Mouse (Mus musculus): Measurements from ENCODE around the gene Psmc3ip.

Gene Psmc3ip

DNA sequence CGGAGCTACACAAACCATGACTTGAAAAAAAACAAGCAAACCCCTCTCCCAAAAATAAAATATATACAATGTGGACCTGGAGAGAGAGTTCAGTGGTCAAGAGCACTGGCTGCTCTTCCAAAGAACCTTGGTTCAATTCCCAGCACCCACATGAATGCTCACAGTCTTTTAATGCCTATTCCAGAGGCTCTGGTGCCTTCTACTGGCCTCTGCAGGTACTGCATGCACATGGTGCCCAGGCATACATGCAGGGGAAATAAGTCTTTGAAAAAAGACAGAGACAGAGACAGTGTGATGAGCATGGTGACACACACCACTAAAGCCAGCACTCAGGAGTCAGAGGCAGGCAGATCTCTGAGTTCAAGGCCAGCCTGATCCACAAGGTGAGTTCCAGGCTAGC, 41.3 kb downstream of the Psmc3ip start:
- DNase-seq (ENCODE audit: low read depth in 1 of 2, low spot score in 2 of 2): no peak

DNA sequence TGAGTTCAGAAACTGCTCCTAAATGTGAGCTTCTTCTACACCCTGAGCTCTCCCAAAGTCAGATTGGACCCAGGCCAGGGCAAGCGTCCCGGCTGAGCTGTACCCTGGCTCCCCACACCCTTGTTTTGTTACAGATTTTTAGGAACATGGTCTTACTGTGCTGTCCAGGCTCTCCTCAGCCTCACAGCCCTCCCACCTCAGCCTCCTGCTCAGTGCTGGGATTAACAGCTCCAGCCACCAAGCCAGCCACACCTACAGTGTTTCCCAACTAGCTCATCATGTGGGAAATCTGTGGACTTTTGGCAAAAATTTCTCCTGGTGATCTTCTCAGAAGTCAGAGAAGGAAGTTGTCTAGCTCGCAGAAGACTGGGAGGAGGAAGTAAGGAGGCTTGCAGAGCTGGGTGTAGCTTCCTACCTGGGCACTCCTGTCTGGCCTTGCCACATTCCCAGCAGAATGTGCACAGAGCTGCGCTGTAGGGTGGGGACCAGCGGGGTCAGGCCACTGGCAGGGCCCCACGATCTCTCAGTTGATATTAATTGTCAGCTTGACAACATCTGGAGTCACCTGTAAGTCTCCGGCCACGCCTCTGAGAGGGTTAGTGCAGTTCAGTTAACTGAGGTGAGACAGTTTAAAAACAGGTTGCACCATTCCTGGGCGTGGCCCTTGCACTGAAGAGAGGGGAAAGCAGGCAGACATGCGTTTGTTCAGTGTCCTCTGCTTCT, 42.3 kb downstream of the Psmc3ip start:
- no peak for DNase-seq (ENCODE audit: low read depth in 1 of 2, low spot score in 2 of 2)

DNA sequence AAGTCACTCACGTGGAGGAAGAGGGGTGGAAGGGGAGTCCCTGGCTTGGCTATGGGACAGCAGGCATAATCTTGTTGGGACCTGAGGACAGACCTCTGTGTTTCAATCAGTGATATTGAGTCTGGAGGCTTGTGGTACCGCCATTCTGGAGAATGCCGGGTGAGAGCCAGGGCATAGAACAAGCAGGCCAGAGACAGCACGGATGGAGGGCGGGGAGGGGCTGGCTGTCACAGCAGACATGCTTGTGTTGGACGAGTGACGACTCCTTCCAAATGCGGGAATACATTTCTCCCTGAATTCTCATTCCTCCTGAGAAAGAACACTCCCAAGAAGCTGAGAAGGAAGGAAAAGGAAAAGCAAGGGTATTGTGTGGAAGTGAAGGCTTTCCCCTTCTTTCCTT, 43.6 kb downstream of the Psmc3ip start:
- DNase-seq (ENCODE audit: low read depth in 1 of 2, low spot score in 2 of 2): no peak

DNA sequence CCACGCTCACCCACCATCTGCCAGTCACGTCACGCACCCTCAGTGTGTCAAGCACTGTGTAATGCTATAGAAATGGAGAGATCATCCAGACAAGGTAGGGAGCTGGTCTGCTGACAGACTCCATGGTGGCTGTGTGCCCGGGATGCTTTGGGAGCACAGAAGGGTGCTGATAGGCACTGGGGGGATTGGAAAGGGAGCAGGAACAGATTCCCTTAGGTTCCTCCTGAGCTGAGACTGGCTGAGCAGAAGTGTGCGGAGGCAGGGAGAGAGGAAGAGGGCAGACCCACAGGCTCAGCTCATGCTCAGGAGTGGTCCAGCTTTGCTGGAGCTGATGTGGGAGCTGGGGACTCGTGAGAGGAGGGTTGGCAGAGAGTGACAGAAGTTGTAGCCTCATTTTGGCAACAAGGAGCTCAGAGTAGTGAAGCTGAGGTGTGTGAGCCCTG, 44.2 kb downstream of the Psmc3ip start:
- no peak for DNase-seq (ENCODE audit: low read depth in 1 of 2, low spot score in 2 of 2)

DNA sequence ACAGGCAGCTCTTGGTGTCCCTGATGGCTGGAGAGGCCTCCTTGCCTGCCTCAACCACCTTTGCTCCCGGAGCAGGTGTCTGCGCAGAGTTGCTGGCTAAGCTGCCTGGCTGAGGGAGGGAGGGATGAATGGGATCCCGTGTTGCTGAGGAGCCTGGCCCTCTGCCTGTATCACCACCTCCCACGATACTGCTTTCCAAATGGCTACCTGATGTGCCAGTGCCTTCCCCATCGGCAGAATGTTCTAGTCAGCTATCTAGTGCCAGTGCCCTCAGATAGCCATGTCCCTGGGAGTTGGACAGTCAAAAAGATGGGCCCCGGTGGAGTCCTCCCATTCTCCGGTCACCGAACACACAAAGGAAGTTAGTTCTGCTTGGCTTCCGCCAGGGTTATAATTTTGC, 44.9 kb downstream of the Psmc3ip start:
- no peak for DNase-seq (ENCODE audit: low read depth in 1 of 2, low spot score in 2 of 2)

DNA sequence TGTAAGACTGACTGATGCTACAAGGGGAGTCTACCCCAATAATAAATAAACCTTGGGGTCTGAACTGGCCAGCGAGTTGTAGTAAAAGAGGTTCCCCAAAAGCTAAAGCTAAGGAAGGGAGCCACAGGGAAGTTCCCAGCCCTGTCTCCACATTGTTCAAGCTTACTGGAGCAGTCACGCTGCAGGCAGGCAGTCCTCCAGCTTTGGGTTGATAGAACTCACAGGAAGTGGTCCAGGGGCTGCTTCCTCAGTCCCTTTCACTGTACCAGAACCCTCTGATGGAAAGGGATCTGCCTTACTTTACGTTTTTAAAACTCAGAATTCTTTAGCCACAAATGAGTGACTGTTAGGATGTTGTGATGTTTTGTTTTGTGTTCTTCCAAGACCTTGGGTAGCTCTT, 47.7 kb downstream of the Psmc3ip start:
- DNase-seq (ENCODE audit: low read depth in 1 of 2, low spot score in 2 of 2): no peak

DNA sequence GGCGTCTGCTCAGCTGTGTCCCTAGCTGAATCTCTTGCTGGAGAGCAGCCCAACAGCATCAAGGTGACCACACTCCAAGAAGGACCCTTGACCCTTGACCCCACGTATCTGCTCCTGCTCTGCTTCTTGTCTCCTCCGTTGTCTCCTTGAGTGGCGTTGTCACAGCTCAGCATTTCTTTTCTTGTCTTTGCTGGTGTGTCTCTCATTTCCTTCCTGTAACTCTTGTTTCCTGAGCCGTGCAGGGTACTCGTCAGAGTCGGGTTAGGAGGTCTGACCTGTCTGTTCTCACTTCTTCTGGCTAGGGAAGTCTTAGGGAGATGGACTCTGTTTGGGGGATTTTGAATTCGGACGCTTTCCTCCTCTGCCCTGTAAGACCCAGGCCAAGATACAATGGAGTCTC, 48.8 kb downstream of the Psmc3ip start:
- DNase-seq (ENCODE audit: low read depth in 1 of 2, low spot score in 2 of 2): no peak

DNA sequence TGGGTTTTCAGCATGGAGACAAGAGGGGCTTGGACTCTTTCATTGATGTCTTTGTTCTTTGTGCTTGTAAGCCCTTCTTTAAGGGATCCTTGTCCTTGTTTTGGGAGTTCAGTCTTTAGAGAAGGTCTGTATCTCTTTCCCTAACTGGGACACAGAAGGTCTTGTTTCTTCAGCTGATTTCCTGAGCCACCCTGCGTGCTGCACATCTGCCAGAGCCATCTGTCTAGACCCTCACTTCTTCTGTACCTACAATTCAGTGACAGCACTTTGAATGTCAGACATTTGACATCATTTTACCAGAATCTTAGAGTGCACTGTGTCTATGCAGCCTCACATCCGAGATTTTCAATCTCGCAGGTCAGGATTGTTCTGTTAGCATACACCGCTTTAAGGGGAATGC, 49.4 kb downstream of the Psmc3ip start:
- DNase-seq (ENCODE audit: low read depth in 1 of 2, low spot score in 2 of 2): no peak
